Mouse (Mus musculus) stomach, embryonic 16.5 days (tissue): ENCODE measurements around the gene Mast4. TPM values are rescaled to one million over a fixed set of nuclear protein-coding genes. Genes with fewer than 3 reads are reported as not detected.
"Not testable (repeated sequence)": the region's sequence is repeated elsewhere in the genome, so short reads cannot be mapped to it uniquely, and the experiment has no call there.

Experiments used
- ATAC-seq: fragments of 200-750 bp; cut with Nextera tagmentation; 2 replicates; pipeline ENCODE4 v1.8.0; 2017; ENCODE audit warnings: moderate number of reproducible peaks, moderate TSS enrichment; ENCODE audit not compliant: insufficient read depth, low FRiP score
- H3K27ac ChIP-seq: fragments of 300-500 bp; sonication (generic); 2 replicates; pipeline ENCODE4 v1.5.1; 2014; ENCODE audit warnings: low read length
- H3K27me3 ChIP-seq: fragments of 300-500 bp; sonication (generic); 2 replicates; pipeline ENCODE4 v1.6.1; 2014; ENCODE audit warnings: low read length, control low read depth, mixed read lengths; ENCODE audit not compliant: control insufficient read depth, insufficient read depth
- H3K36me3 ChIP-seq: fragments of 300-500 bp; sonication (generic); 2 replicates; pipeline ENCODE4 v1.6.1; 2014; ENCODE audit warnings: low read length; ENCODE audit not compliant: control insufficient read depth, insufficient read depth
- H3K4me1 ChIP-seq: fragments of 300-500 bp; sonication (generic); 2 replicates; pipeline ENCODE4 v1.6.1; 2014; ENCODE audit warnings: low read length, control low read depth, mixed read lengths; ENCODE audit not compliant: control insufficient read depth, insufficient read depth
- H3K4me2 ChIP-seq: fragments of 300-500 bp; sonication (generic); 2 replicates; pipeline ENCODE4 v1.6.1; 2014; ENCODE audit warnings: low read depth, low read length, mixed read lengths
- H3K4me3 ChIP-seq: fragments of 300-500 bp; sonication (generic); replicated peaks from 2 replicates; pipeline ENCODE4 v1.5.1; 2014; ENCODE audit warnings: mild to moderate bottlenecking, low read length
- H3K9ac ChIP-seq: fragments of 300-500 bp; sonication (generic); 2 replicates; pipeline ENCODE4 v1.6.1; 2014; ENCODE audit warnings: low read length
- H3K9me3 ChIP-seq: fragments of 300-500 bp; sonication (generic); replicated peaks from 2 replicates; pipeline ENCODE4 v1.6.1; 2016; ENCODE audit warnings: low read length, control low read depth; ENCODE audit not compliant: control insufficient read depth
- WGBS: fragments of 180-500 bp; shearing (Covaris S2); extraction: QIAGEN DNeasy Blood & Tissue Kit; methylation state at CpG from one replicate; pipeline ENCODE4 v1.1.7; 2014; 5-methylcytosine and 5-hydroxymethylcytosine counted together
- polyA plus RNA-seq: library from polyadenylated mRNA; unstranded; fragments of >200 nt; fragmentation: Nextera tagmentation; extraction: Ambion mirVana; gene quantifications from 2 replicates; pipeline ENCODE4 v1.2.1, GENCODE M21; 2015

The Mast4 gene
- polyA plus RNA-seq, 1 experiment from 2014 or later, result 31.0 TPM

DNA sequence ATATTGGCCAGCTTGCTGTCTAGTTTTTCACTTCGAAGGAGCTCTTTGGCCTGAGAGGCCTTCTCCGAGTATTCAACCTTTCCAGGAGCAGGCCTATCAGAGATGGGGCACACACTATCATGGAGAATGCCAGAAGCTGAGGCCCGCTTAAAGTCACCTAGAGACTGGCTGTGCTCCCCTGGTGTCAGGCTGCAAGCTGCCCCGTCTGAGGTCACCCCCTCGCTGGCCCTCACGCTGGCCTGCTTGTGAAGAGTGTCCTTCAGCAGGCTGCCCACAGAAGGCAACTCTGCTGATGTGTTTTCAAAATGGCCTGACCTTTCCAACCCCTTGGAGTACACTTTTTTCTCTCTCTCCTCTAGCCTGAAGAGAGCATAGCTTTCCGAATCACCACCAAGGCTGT lies 596.5 kb downstream of the Mast4 start:
- Histone ChIP-seq H3K9me3 (no peaks in the 10 kb centered on the region), H3K4me3 (no peak overlapping the region), H3K27me3 (no peaks in the 10 kb centered on the region), H3K36me3 (peaks cover 23% of the 10 kb centered on the region), H3K27ac (no peak overlapping the region), H3K9ac (no peak overlapping the region), H3K4me1 (no peaks in the 10 kb centered on the region), H3K4me2 (no peak overlapping the region)
- WGBS, result 92% methylated on average over 7 of the region's 7 CpGs
- no peak for ATAC-seq

DNA sequence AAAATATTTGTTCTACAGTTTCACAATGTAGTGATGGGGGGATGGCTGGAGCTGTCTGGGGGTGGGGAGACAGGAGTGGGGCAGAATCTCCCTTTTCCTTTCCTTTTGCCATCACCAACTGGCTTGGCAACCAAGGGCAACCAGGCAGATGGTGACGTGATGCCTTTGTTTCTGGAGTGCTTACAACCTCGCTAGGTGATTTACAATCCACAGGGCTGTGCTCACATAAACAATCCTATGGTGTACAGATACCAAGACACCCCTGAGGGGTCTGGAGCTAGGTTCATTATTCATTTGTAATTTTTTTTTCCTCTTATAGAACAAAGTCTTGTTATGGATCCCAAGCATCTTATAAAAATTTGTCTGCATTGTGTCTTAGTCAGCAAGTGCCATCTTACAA lies 601.2 kb downstream of the Mast4 start:
- Histone ChIP-seq H3K27me3 (no peaks in the 10 kb centered on the region), H3K36me3 (peaks cover 19% of the 10 kb centered on the region), H3K27ac (no peak overlapping the region), H3K4me3 (no peak overlapping the region), H3K9me3 (no peaks in the 10 kb centered on the region), H3K4me1 (no peaks in the 10 kb centered on the region), H3K9ac (no peak overlapping the region), H3K4me2 (no peak overlapping the region)
- 64% methylated on average over 2 of the region's 2 CpGs for WGBS
- no peak for ATAC-seq

DNA sequence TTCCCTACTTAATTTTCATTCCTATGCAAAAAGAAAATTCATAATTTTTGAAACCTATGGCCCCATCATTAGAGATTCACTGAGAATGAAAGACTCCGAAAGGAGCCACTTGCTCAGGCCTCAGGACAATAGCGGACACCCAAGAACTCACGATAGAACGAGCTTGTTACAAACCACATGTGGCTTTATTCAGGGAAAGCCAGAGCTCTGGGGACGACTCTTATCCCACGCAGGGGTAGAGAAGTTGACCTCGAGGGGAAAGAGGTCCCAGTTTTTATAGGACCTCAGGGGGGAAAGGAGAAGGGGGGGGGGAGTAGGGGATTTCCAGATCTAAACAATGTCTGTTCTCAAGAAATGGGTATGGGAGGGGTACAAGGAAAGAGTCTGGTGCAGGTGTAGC lies 605.3 kb downstream of the Mast4 start:
- H3K36me3 ChIP-seq, ATAC-seq, H3K9me3 ChIP-seq, H3K4me1 ChIP-seq, H3K4me2 ChIP-seq, H3K27me3 ChIP-seq, H3K4me3 ChIP-seq, H3K27ac ChIP-seq, H3K9ac ChIP-seq: not testable (repeated sequence)
- WGBS, result 77% methylated on average over 7 of the region's 7 CpGs

DNA sequence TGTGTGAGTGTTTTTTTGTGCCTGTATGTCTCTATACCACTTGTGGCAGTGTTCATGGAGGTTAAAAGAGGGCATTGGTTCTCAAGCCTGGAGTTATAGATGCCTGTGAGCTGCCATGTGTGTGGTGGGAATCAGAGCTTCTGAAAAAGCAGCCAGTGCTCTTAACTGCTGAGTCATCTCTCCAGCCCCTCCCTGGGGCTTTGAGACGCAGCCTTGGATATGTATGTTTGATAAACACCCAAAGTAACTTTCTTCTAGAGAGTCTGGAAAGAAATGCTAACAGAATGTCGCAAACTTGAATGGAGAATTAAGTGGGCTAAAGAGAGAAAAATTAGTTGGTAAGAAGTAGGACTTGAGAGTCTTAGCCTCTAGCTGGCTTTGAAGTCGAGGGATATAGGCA lies 606.3 kb downstream of the Mast4 start:
- Histone ChIP-seq H3K4me2 (no peak overlapping the region), H3K9ac (no peak overlapping the region), H3K27me3 (no peaks in the 10 kb centered on the region), H3K4me3 (no peak overlapping the region), H3K36me3 (no peaks in the 10 kb centered on the region), H3K9me3 (no peaks in the 10 kb centered on the region), H3K4me1 (no peaks in the 10 kb centered on the region), H3K27ac (no peak overlapping the region)
- ATAC-seq, result no peak
- 44% methylated on average over 3 of the region's 3 CpGs for WGBS

DNA sequence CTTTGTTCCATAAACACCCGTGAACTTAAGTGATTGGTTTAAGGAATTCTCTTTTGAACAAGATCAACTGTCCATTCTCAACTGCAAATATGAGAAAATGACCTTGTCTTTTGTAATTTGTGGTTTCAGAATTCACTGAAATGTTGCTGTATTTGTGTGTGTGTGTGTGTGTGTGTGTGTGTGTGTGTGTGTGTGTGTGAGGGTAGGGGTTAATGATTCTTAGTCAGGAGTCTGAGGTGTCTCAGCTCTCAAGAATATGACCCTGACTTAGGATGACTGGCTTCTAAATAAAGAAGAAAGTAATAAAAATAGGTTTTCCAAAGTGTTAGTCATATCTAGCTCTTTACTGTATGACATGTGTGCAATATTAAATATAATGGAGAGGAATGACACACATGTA lies 607.4 kb downstream of the Mast4 start:
- H3K27me3 ChIP-seq, result no peaks in the 10 kb centered on the region
- H3K4me2 ChIP-seq, result no peak overlapping the region
- H3K4me3 ChIP-seq, result no peak overlapping the region
- H3K9me3 ChIP-seq, result no peaks in the 10 kb centered on the region
- H3K27ac ChIP-seq, result no peak overlapping the region
- no peak overlapping the region for H3K9ac ChIP-seq
- no peaks in the 10 kb centered on the region for H3K36me3 ChIP-seq
- no peak for ATAC-seq
- WGBS, result 89% methylated on average over 1 of the region's 1 CpGs
- no peaks in the 10 kb centered on the region for H3K4me1 ChIP-seq

DNA sequence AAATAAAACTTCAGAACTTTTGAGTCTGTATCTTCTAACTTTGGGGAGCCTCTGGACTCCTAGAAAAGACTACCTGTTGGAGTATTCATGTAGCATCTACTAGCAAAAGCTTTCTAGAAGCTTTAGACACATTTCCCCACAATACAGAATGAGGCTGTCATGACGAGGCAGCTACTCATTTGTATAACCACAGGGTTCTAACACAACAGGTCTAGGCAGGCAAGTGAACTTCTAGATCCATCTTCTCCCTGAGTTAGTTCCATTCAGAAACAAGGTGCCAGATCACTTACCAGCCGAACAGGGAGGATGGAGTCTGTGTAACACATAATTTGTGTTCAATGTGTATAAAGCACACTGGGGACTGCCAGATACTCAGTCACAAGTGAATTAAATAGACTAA lies 608.4 kb downstream of the Mast4 start:
- H3K4me3 ChIP-seq, result no peak overlapping the region
- H3K36me3 ChIP-seq, result no peaks in the 10 kb centered on the region
- no peaks in the 10 kb centered on the region for H3K9me3 ChIP-seq
- no peak overlapping the region for H3K4me2 ChIP-seq
- no peaks in the 10 kb centered on the region for H3K27me3 ChIP-seq
- H3K9ac ChIP-seq, result no peak overlapping the region
- ATAC-seq, result no peak
- no peak overlapping the region for H3K27ac ChIP-seq
- no peaks in the 10 kb centered on the region for H3K4me1 ChIP-seq
- WGBS, result 86% methylated on average over 2 of the region's 2 CpGs

DNA sequence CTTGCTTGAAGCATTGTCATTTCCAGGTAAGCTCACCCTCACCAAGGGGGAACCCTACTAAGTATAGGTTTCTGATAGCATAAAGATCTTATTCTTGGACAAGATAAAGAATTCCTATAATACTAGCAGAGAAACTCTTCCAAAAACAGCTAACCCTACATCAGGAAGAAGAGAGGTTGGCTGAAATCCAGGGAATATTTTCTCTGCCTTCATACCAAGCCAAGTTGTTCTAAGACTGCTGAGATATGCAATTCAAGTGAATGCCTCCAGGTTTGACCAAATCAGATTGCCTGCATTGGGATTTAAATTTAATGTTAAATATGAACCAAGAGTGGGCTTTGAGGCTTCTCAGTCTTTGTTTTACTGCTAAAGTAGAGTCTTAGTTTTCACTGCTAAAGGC lies 608.9 kb downstream of the Mast4 start:
- Histone ChIP-seq H3K27ac (no peak overlapping the region), H3K4me3 (no peak overlapping the region), H3K9ac (no peak overlapping the region), H3K36me3 (no peaks in the 10 kb centered on the region), H3K4me2 (no peak overlapping the region), H3K27me3 (no peaks in the 10 kb centered on the region), H3K9me3 (no peaks in the 10 kb centered on the region), H3K4me1 (no peaks in the 10 kb centered on the region)
- no peak for ATAC-seq

DNA sequence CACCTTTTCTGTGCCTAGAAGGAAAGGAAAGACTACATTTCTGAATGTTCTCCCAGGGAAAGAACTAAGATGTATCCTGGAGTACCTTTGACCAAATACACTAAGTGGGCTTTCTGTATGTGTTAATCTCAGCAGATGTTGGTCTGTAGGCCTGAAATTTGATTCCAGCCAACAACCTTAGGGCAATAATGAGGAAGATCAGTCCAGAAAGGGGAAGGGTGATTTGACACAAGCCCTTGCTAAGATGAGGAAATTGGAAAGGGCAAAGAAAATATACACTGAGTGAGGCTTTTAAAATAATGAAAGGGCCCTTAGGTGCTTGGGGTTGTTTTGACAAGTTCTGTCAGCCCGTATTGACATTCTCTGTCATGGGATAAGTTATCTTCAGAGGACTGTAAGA lies 617.3 kb downstream of the Mast4 start:
- Histone ChIP-seq H3K4me1 (no peaks in the 10 kb centered on the region), H3K36me3 (no peaks in the 10 kb centered on the region), H3K9me3 (no peaks in the 10 kb centered on the region), H3K27ac (no peak overlapping the region), H3K27me3 (no peaks in the 10 kb centered on the region), H3K9ac (no peak overlapping the region), H3K4me3 (no peak overlapping the region), H3K4me2 (no peak overlapping the region)
- 72% methylated on average over 1 of the region's 1 CpGs for WGBS
- ATAC-seq, result no peak

DNA sequence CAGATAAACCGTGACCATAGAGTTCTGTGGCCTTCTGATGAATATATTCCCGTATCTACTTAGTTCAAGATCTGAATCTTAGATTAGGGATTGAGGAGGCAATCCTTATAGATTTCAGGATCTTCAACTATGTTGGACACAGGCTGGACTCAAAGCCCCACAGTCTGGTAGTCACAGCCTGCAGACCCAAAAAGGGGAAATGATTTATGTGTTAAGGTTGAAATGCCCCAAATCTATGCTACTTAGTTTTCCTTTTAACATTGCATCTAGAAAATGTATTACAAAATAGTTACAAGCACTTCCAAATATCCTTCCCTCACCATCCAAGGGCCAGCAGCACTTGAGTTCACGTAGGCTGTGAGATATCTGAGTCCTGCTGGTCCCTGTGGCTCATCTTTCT lies 633.6 kb downstream of the Mast4 start:
- H3K4me1 ChIP-seq, result peaks cover 7% of the 10 kb centered on the region
- no peak overlapping the region for H3K9ac ChIP-seq
- no peaks in the 10 kb centered on the region for H3K9me3 ChIP-seq
- no peaks in the 10 kb centered on the region for H3K27me3 ChIP-seq
- 85% methylated on average over 3 of the region's 3 CpGs for WGBS
- H3K4me3 ChIP-seq, result no peak overlapping the region
- H3K36me3 ChIP-seq, result no peaks in the 10 kb centered on the region
- H3K4me2 ChIP-seq, result no peak overlapping the region
- no peak overlapping the region for H3K27ac ChIP-seq
- no peak for ATAC-seq

DNA sequence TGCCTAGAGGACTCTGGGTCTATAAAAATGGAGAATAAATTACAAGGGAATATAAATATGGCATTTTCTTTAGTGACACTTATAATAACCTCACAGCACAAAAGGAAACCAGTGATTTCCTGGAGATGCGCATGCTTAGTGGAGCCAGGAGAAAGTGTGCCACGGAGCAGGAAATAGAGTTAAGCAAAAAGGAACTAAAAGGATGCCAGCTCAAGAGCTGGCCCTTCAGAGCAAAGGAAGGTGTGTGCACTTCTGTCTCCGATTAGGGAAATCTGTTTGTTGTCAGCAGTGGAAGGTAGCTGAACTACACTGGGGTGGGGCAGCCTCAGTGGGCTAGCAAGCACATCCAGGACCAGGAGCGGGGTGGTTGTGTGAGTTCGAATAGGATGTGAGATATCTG lies 634.1 kb downstream of the Mast4 start:
- no peak overlapping the region for H3K4me2 ChIP-seq
- no peak overlapping the region for H3K27ac ChIP-seq
- H3K9me3 ChIP-seq, result no peaks in the 10 kb centered on the region
- no peaks in the 10 kb centered on the region for H3K27me3 ChIP-seq
- H3K36me3 ChIP-seq, result no peaks in the 10 kb centered on the region
- H3K9ac ChIP-seq, result no peak overlapping the region
- WGBS, result 86% methylated on average over 5 of the region's 5 CpGs
- H3K4me1 ChIP-seq, result peaks cover 7% of the 10 kb centered on the region
- H3K4me3 ChIP-seq, result no peak overlapping the region
- no peak for ATAC-seq
